Mouse (Mus musculus) layer of hippocampus, adult 18-20 months (tissue): Measurements from ENCODE around the gene Cyb561d1. TPM values are rescaled to one million over a fixed set of nuclear protein-coding genes. Genes with fewer than 3 reads are reported as not detected.
A peak's percentile ranks its signal among the peaks of the same experiment; 100 is the strongest.
"Not testable (repeated sequence)": the region's sequence is repeated elsewhere in the genome, so short reads cannot be mapped to it uniquely, and the experiment has no call there.

Source experiments
- DNase-seq, 2 experiments: peaks; one replicate each; pipeline ENCODE4 v3.0.0; 2022; ENCODE audit warnings: low spot score in 2 of 2
- long read RNA-seq: library from polyadenylated mRNA; stranded (forward); transcript quantifications from one replicate; pipeline ENCODE4 v2.0.0, GENCODE M21; 2021
- total RNA-seq, 2 experiments: library from RNA; stranded (reverse); gene quantifications; 2 replicates each; pipeline ENCODE4 v1.2.3; 2021

Cyb561d1 gene
- total RNA-seq = 10 to 100 TPM; 17.4 TPM
- long read RNA-seq, full-length matches to known transcripts = 17 of 26 reads
- long read RNA-seq, partial matches to known transcripts = 0 of 26 reads
- long read RNA-seq, other reads (novel, unspliced or antisense) = 9 of 26 reads

GRCm38 (mm10) chr3:108200329-108201323, at the start of gene Cyb561d1:
TSS of gene Cyb561d1 (minus strand) at chr3:108201212.
- peak; percentile 85 to 90 for DNase-seq

- DNase-seq = no peak
Observed at GRCm38 (mm10) chr3:108246857-108247256, 45.8 kb upstream of the Cyb561d1 start.

- DNase-seq = no peak
Observed at GRCm38 (mm10) chr3:108241243-108241839, 40.3 kb upstream of the Cyb561d1 start.

GRCm38 (mm10) chr3:108237474-108238102, 36.6 kb upstream of the Cyb561d1 start:
- not testable (repeated sequence) for DNase-seq

GRCm38 (mm10) chr3:108231646-108232045, 30.6 kb upstream of the Cyb561d1 start:
- no peak for DNase-seq

- DNase-seq = no peak
Observed at GRCm38 (mm10) chr3:108227521-108227920, 26.5 kb upstream of the Cyb561d1 start.

GRCm38 (mm10) chr3:108226558-108227350, 25.7 kb upstream of the Cyb561d1 start, which contains the start of gene Sypl2:
TSS of gene Sypl2 (minus strand) at chr3:108226648.
- DNase-seq = no peak

GRCm38 (mm10) chr3:108225711-108226557, 24.9 kb upstream of the Cyb561d1 start:
- DNase-seq = no peak

- DNase-seq = no peak
Observed at GRCm38 (mm10) chr3:108220661-108221060, 19.6 kb upstream of the Cyb561d1 start.

- no peak for DNase-seq
Observed at GRCm38 (mm10) chr3:108214734-108215133, 13.7 kb upstream of the Cyb561d1 start.

- DNase-seq = no peak
Observed at GRCm38 (mm10) chr3:108212406-108212805, 11.4 kb upstream of the Cyb561d1 start.

GRCm38 (mm10) chr3:108211845-108212244, 10.8 kb upstream of the Cyb561d1 start:
- DNase-seq = peak in 1 of 2 experiments; percentile 44

GRCm38 (mm10) chr3:108210771-108211139, 9.7 kb upstream of the Cyb561d1 start, which contains the start of gene Atxn7l2:
TSS of gene Atxn7l2 (minus strand) at chr3:108210934.
- DNase-seq = no peak

- peak; percentile 92 to 96 for DNase-seq
Observed at GRCm38 (mm10) chr3:108209946-108210770, 9.1 kb upstream of the Cyb561d1 start.

- DNase-seq = no peak
Observed at GRCm38 (mm10) chr3:108209536-108209935, 8.5 kb upstream of the Cyb561d1 start.

GRCm38 (mm10) chr3:108209001-108209400, 8.0 kb upstream of the Cyb561d1 start:
- DNase-seq = no peak

- DNase-seq = no peak
Observed at GRCm38 (mm10) chr3:108206731-108207375, 5.8 kb upstream of the Cyb561d1 start.

- DNase-seq = no peak
Observed at GRCm38 (mm10) chr3:108205601-108206000, 4.6 kb upstream of the Cyb561d1 start.
